17 mouse cellular contexts compared by ENCODE assay signal in genomic region chr10:87848419-87848818, GRCm38 (mm10). TPM values are rescaled to one million over a fixed set of nuclear protein-coding genes. Genes with fewer than 3 reads are reported as not detected.
"Had no signal": no experiment of that assay in that cellular context is flagged by ENCODE, and none has a peak within 500 bp of the region (broad histone marks: within the 10 kb centered on the region; RNA-seq: fewer than 3 reads in every experiment).

No protein-coding gene starts in this region.

- H3K4me1 ChIP-seq: liver, embryonic 13.5 days; midbrain, embryonic 12.5 days; midbrain, embryonic 15.5 days had no signal

- H3K4me3 ChIP-seq: layer of hippocampus, adult 2 months; limb, embryonic 10.5 days; limb, embryonic 13.5 days; liver, embryonic 13.5 days; midbrain, embryonic 12.5 days; midbrain, embryonic 15.5 days; myocyte had no signal

- H3K9ac ChIP-seq: limb, embryonic 13.5 days; liver, embryonic 13.5 days; lung, embryonic 14.5 days; midbrain, embryonic 12.5 days; midbrain, embryonic 15.5 days had no signal

- H3K27ac ChIP-seq: kidney, postnatal 0 days; layer of hippocampus, adult 2 months; limb, embryonic 10.5 days; limb, embryonic 13.5 days; liver, embryonic 13.5 days; macrophage; midbrain, embryonic 12.5 days; midbrain, embryonic 15.5 days; stomach, postnatal 0 days had no signal

- H3K27me3 ChIP-seq: liver, embryonic 13.5 days; midbrain, embryonic 12.5 days; midbrain, embryonic 15.5 days had no signal

- ATAC-seq: lung, postnatal 0 days; midbrain, embryonic 15.5 days had no signal

- H3K9me3 ChIP-seq: limb, embryonic 10.5 days; limb, embryonic 13.5 days; liver, embryonic 13.5 days; midbrain, embryonic 12.5 days; midbrain, embryonic 15.5 days had no signal

- DNase-seq: layer of hippocampus, adult 9-11 months; liver, embryonic 13.5 days; lung, embryonic 14.5 days; thymus, adult 2 months; thymus, postnatal 14 days; thymus, postnatal 4 days had no signal

- H3K36me3 ChIP-seq: limb, embryonic 10.5 days; limb, embryonic 13.5 days; liver, embryonic 13.5 days; midbrain, embryonic 12.5 days; midbrain, embryonic 15.5 days had no signal

- H3K4me2 ChIP-seq: limb, embryonic 13.5 days; liver, embryonic 13.5 days; lung, embryonic 14.5 days; midbrain, embryonic 12.5 days; midbrain, embryonic 15.5 days had no signal

RNA-seq across cellular contexts. Expression of gene Igf1, which starts 9.6 kb away (rescaled TPM):
- total RNA-seq: monocyte, adult 5-6 weeks had no signal
